Mouse (Mus musculus) cerebellum, adult 2 months (tissue): ENCODE measurements at regions not wholly inside any gene's neighbourhood (a gene's known extent, or its start where the extent isn't known, plus 50 kb on each side); places are given as distances from the start of the nearest gene placed in this dataset.

ENCODE experiments used
- DNase-seq, 2 experiments: peaks; one replicate each; pipeline ENCODE4 v3.0.0; 2021
- H3K27ac ChIP-seq: fragments of 200-500 bp; 2 replicates; pipeline ENCODE4 v1.5.1; 2012; ENCODE audit warnings: low read length, control low read depth, inconsistent platforms; ENCODE audit not compliant: insufficient read depth
- H3K27me3 ChIP-seq: fragments of 200-500 bp; 2 replicates; pipeline ENCODE4 v1.6.1; 2012; ENCODE audit warnings: inconsistent platforms, mild to moderate bottlenecking, low read length, moderate library complexity; ENCODE audit not compliant: control insufficient read depth, insufficient read depth
- H3K4me1 ChIP-seq: fragments of 200-500 bp; 2 replicates; pipeline ENCODE4 v1.6.1; 2011; ENCODE audit warnings: low read length; ENCODE audit not compliant: control insufficient read depth, insufficient read depth
- H3K4me3 ChIP-seq: fragments of 200-500 bp; replicated peaks from 2 replicates; pipeline ENCODE3; 2011; ENCODE audit warnings: mild to moderate bottlenecking, low read depth, low read length, control low read depth; ENCODE audit not compliant: insufficient read depth
- CTCF ChIP-seq: fragments of 200-500 bp; IDR thresholded peaks from 2 replicates; pipeline ENCODE4 v1.5.1; 2011; ENCODE audit warnings: low read depth, mild to moderate bottlenecking, control low read depth, low read length, moderate library complexity, borderline replicate concordance; ENCODE audit not compliant: insufficient read depth
- POLR2A ChIP-seq: fragments of 200-500 bp; IDR thresholded peaks from 2 replicates; pipeline ENCODE4 v1.6.1; 2011; ENCODE audit warnings: low read length, control low read depth, borderline replicate concordance; ENCODE audit not compliant: insufficient read depth
- WGBS: fragments of 180-500 bp; shearing (Covaris S2); methylation state at CpG from one replicate; pipeline ENCODE4 v1.1.7; 2018; 5-methylcytosine and 5-hydroxymethylcytosine counted together

DNA sequence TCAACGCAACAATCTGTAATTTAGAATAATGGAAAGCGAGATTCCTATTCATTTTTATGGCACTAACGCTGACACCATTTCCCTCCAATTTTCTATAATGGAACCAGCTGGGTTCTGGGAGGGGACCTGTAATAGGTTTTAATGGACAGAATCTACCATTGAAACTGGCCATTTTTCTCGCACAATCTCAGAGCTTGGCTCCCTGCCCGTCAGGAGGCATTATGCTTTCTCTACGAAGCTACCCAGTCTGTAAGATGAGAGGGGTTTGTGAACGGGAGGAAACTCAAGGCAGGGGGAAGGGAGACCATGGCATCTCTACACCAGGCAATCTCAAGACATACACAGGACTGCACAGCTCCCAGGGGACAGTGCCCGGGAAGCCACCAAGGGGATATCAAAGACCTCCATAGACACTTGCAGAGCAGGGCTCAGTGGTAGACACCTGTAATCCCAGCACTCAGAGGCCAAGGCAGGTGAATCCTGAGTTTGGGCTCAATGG, 498.2 kb upstream of the Castor2 start:
- TF ChIP-seq CTCF (no peak), POLR2A (no peak)
- DNase-seq: no peak
- Histone ChIP-seq H3K27ac (no peak overlapping the region), H3K27me3 (no peaks in the 10 kb centered on the region), H3K4me1 (no peaks in the 10 kb centered on the region), H3K4me3 (no peak overlapping the region)
- WGBS: 70% methylated on average over 8 of the region's 8 CpGs

DNA sequence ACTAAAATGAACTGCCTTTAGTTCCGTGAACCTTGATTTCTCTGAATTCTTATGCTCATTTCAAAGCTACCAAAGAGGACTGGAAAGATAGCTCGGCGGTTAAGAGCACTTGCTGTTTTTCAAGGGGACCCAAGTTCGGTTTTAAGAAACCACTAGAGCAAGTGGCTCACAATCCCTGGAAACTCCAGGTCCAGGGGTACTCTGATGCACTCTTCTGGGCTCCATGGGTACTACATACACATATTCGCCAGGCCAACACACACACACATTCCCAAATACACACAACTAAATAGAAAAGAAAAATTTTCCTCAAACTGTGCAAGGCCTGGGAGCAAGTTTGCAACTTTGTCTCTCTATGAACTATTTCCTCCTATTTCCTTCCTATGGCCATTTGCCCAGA, 498.9 kb upstream of the Castor2 start:
- Histone ChIP-seq H3K4me1 (no peaks in the 10 kb centered on the region), H3K27me3 (no peaks in the 10 kb centered on the region), H3K4me3 (no peak overlapping the region), H3K27ac (no peak overlapping the region)
- WGBS: 76% methylated on average over 5 of the region's 5 CpGs
- TF ChIP-seq CTCF: no peak
- TF ChIP-seq POLR2A: no peak
- DNase-seq: no peak

DNA sequence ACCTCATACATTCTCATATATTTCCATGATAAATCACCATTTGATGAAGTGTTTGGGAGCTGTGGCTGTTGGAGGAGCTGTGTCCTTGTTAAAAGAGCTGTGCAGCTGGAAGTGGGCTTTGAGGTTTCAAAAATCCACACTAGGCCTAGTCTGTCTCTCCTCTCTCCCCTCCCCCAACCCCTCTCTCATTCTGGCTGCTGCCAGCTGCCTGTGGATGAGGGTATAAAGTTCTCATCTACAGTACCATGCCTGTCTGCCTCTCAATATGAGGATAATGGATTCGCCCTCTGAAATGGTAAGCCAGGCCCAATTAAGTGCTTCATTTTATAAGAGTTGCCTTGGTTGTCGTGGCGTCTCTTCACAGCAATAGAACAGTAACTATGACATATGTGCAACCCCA, 501.4 kb upstream of the Castor2 start:
- 87% methylated on average over 3 of the region's 3 CpGs for WGBS
- no peak for DNase-seq
- Histone ChIP-seq H3K27ac (no peak overlapping the region), H3K4me3 (no peak overlapping the region), H3K27me3 (no peaks in the 10 kb centered on the region), H3K4me1 (no peaks in the 10 kb centered on the region)
- TF ChIP-seq POLR2A (no peak), CTCF (no peak)

DNA sequence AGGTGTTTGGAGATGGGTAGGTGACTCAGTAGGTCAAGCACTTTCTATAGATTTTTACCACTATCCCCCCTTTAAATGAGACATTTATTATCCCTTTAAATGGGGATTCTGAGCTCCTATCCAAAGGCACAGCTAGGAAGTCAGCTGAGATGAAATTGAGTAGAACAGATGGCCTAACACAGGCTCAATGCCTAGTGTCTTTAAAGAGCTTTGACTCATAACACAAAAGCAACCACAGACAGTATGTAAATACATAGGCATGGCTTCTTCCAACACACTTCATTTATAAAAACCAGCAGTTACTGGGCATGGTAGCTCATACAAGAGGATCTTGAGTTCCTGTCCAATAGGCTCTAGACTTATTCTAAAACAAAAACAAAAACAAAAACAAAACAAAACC, 513.0 kb upstream of the Castor2 start:
- H3K4me3 ChIP-seq: no peak overlapping the region
- H3K4me1 ChIP-seq: no peaks in the 10 kb centered on the region; the same call in 1 of the 2 replicates
- peak in 1 of 2 experiments; percentile 6 for DNase-seq
- TF ChIP-seq CTCF: no peak
- TF ChIP-seq POLR2A: no peak
- no peak overlapping the region for H3K27ac ChIP-seq
- H3K27me3 ChIP-seq: no peaks in the 10 kb centered on the region

DNA sequence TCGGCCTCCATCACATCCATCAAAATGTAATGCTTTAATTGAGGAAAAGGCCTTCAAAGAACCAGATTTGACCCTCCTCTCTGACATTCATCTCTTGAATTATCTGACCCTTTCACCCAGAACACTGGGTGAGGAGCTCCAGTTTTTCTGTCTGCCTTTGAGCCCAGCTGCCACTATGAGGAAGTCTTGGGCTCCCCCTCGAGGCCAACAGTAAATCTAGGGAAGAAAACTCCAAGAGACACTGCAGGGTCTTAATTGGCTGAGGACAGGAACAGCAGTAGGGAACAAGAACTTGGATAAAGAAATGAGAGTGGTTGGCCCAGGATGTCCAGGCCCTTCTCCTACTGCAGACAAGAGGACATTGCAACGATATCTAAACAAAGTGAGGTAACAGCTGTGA, 514.3 kb upstream of the Castor2 start:
- peak; percentile 57 to 59 for DNase-seq
- no peak overlapping the region for H3K4me3 ChIP-seq
- no peak overlapping the region for H3K27ac ChIP-seq
- H3K27me3 ChIP-seq: no peaks in the 10 kb centered on the region
- WGBS: 34% methylated on average over 3 of the region's 3 CpGs
- peak; percentile 69 for TF ChIP-seq CTCF
- TF ChIP-seq POLR2A: no peak
- no peaks in the 10 kb centered on the region; the same call in 1 of the 2 replicates for H3K4me1 ChIP-seq

DNA sequence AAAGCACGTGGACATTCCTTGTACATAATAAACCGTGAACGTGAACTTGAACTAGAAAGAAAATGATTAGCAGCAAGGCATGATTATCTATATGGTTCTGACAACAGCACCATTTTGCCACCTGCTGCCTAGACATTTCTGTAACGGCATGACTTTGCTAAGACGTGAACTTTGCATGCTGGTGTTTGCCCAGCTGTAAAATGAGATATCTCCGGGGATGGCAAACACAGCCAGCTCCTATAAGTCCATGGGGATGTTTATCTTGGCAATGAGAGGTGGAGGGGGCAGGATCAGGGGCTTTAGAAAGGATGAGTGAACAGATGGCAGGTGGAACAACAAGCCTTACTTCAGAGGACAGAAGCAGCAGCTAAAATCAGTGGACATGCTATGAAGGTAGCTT, 522.9 kb upstream of the Castor2 start:
- no peak for DNase-seq
- Histone ChIP-seq H3K27me3 (no peaks in the 10 kb centered on the region), H3K27ac (no peak overlapping the region), H3K4me3 (no peak overlapping the region), H3K4me1 (no peaks in the 10 kb centered on the region)
- 49% methylated on average over 6 of the region's 6 CpGs for WGBS
- TF ChIP-seq POLR2A (no peak), CTCF (no peak)

DNA sequence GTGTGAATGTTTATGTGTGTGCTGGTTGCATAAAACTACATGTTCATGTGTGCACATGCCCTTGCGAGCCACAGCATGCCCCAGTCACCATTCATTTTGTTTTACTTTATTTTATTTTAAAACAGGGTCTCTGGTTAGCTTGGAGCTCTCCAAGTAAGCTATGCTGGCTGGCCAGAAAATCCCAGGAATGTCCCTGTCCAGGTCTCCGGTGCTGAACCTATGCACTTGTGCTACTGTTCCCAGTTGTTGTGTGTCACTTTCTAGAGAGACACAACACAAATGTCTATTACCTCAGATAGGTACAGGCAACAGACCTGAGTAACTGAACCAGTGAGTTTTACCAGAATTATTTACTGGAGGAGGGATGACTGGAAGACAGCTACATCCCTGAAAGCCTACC, 530.4 kb upstream of the Castor2 start:
- WGBS: 99% methylated on average over 2 of the region's 2 CpGs
- H3K4me3 ChIP-seq: no peak overlapping the region
- no peaks in the 10 kb centered on the region for H3K27me3 ChIP-seq
- TF ChIP-seq CTCF (no peak), POLR2A (no peak)
- H3K4me1 ChIP-seq: no peaks in the 10 kb centered on the region
- no peak for DNase-seq
- no peak overlapping the region for H3K27ac ChIP-seq

DNA sequence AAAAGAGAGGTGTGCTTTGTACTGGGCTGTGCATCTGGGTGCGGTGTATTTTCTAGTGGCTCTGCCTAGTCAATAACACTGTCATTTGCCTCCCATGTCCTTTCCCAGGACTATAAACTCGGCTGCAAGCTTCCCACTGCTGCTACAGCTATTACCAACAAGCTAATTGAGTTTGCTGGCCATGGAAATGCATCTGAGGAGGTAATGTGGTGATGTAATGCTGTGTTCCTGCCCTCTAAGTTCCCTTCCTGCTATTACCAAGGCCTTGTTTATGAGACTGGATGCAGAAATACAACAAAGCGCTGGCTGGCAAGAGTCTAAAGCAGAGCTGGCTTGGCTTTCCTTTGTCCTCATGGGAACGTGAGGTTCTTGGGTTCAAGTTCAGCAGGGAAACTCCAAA, 533.0 kb upstream of the Castor2 start:
- Histone ChIP-seq H3K4me1 (no peaks in the 10 kb centered on the region), H3K27me3 (no peaks in the 10 kb centered on the region), H3K27ac (no peak overlapping the region), H3K4me3 (no peak overlapping the region)
- no peak for DNase-seq
- TF ChIP-seq POLR2A (no peak), CTCF (no peak)
- WGBS: 82% methylated on average over 4 of the region's 4 CpGs
